Mouse (Mus musculus): ENCODE results near the gene Dffa.

DNA sequence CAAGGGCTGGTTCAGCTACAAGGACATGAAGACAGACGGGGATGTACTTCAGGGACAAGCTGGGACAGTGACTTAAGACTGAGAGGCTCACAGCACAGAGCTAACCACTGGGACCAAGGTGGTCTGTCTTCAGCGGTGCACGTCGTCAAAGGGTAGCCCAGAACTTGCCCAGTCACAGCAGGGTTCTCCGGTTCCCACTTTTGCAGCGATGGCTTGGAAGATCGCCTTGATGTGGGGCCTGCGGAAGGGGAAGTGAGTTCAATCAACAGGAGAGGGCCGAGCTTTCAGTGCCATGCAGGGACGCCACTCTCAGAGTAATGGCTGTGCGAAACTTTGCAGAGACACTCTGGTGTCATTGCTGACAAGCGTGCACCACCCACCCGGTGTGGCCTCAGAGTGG lies 55.9 kb downstream of the Dffa start:
- TF ChIP-seq EP300 (IDR thresholded peaks at IDR 0.05; ENCODE audit: low read depth), result no peak
- no peak for TF ChIP-seq CTCF (IDR thresholded peaks at IDR 0.05; ENCODE audit: low read depth)

All from liver, embryonic 14.5 days (tissue).